Mouse (Mus musculus): ENCODE data around the gene Slc43a3.
A peak's percentile ranks its signal among the peaks of the same experiment; 100 is the strongest.

Gene Slc43a3

DNA sequence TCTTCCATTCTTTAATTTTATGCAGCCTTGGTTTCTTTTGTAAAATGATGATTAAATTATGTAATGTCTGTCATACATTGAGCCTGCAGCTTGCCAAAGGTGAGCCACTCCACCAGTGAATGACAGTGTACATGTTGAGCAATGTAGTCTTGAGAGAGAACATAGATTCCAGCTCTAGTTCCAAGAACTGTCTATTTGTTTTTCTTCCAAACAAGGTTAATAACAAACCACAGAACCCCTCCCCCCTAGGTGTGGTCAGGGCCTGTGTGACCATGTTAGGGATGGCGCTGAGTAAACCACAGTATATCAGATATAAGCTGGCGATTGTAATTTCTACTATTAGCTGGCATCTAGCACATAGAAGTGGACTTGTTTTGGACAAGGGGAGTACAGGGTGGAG is 60.0 kb downstream of the Slc43a3 start:
- DNase-seq = no peak

- no peak for DNase-seq
Observed at GRCm38 (mm10) chr2:84999486-85000181, 63.3 kb downstream of the Slc43a3 start.

- no peak for DNase-seq
Observed at GRCm38 (mm10) chr2:85001497-85001896, 65.1 kb downstream of the Slc43a3 start.

DNA sequence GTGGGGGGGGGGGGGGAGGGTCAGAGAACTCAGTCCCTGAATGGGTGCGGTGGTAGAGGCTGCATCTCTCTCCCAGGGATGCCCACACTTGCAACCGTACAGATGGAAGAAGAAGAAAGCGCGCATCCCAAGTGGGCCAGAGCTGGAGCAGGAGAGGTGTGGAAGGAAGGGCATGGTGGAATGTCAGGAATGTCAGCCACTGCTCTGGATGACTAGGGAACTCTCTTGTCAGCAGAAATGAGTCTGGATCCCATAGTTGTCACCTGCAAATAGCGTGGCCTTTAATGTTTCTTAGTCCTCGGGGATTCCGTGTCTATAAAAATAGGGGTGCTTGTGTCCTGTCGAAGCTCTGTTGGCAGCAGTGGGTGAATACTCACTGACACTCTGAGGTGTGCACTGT is 66.2 kb downstream of the Slc43a3 start:
- no peak for DNase-seq

GRCm38 (mm10) chr2:85004341-85004740 is 68.0 kb downstream of the Slc43a3 start:
- DNase-seq = no peak

GRCm38 (mm10) chr2:85006600-85006999 is 70.2 kb downstream of the Slc43a3 start:
- DNase-seq = no peak

- peak; percentile 66 to 69 for DNase-seq
Observed at GRCm38 (mm10) chr2:85007729-85008128, 71.3 kb downstream of the Slc43a3 start.

Measured in B cell, adult 2 months (primary cell).